Mouse (Mus musculus) ES-E14 (cell line): ENCODE measurements at regions not wholly inside any gene's neighbourhood (a gene's known extent, or its start where the extent isn't known, plus 50 kb on each side); places are given as distances from the start of the nearest gene placed in this dataset.

Experiments used
- CHD2 ChIP-seq: IDR thresholded peaks from 2 replicates; pipeline ENCODE4 v1.6.1; 2014; ENCODE audit warnings: mild to moderate bottlenecking, low read depth, low read length, inconsistent platforms
- HCFC1 ChIP-seq: IDR thresholded peaks from 2 replicates; pipeline ENCODE4 v1.6.1; 2012; ENCODE audit warnings: low read length, inconsistent platforms, borderline replicate concordance; ENCODE audit not compliant: insufficient read depth
- MAFK ChIP-seq: IDR thresholded peaks from 2 replicates; pipeline ENCODE4 v1.6.1; 2014; ENCODE audit warnings: mild to moderate bottlenecking, low read depth, low read length, inconsistent platforms; ENCODE audit not compliant: insufficient read depth
- ZC3H11A ChIP-seq: IDR thresholded peaks from 2 replicates; pipeline ENCODE4 v1.6.1; 2012; ENCODE audit warnings: low read depth, mild to moderate bottlenecking, inconsistent platforms, low read length, borderline replicate concordance
- ZNF384 ChIP-seq: IDR thresholded peaks from 2 replicates; pipeline ENCODE4 v1.6.1; 2012; ENCODE audit warnings: low read depth, low read length, inconsistent platforms

GRCm38 (mm10) chr16:30724591-30724990 is 125.1 kb downstream of the Fam43a start:
- TF ChIP-seq ZC3H11A (no peak), HCFC1 (no peak), CHD2 (no peak), MAFK (no peak), ZNF384 (no peak)
